Mouse (Mus musculus): Measurements from ENCODE around the gene Exoc5. TPM values are rescaled to one million over a fixed set of nuclear protein-coding genes. Genes with fewer than 3 reads are reported as not detected.

The Exoc5 gene
- total and polyA plus RNA-seq, 3 experiments, result 20.1 to 65.1 (median 38.9) TPM

- dilution Hi-C loops (cut with MboI; ENCODE audit: extremely low pct_ligation_motif_present, extremely low pct_unique_long_range_greater_than_20kb, low sequenced_read_pairs), result no loop called here
- H3K36me3 ChIP-seq (replicated peaks in 1 of 2; ENCODE audit: control insufficient read depth in 1 of 2, insufficient read depth in 1 of 2, low read length in 1 of 2), result no peaks in the 10 kb centered on the region
- no peak overlapping the region for H3K4me2 ChIP-seq (ENCODE audit: insufficient read depth, low read depth, poor library complexity, severe bottlenecking)
- no peaks in the 10 kb centered on the region for H3K79me2 ChIP-seq (replicated peaks; ENCODE audit: control insufficient read depth, extremely low read depth, insufficient read depth, poor library complexity, severe bottlenecking)
- in situ Hi-C loops (cut with MboI; ENCODE audit: low pct_ligation_motif_present, low pct_unique_long_range_greater_than_20kb, low sequenced_read_pairs), result no loop called here
- no peak overlapping the region for H3K4me3 ChIP-seq (replicated peaks in 1 of 3; ENCODE audit: low read depth in 2 of 3, low read length in 2 of 3, poor library complexity in 1 of 3)
- TF ChIP-seq E2F4 (IDR thresholded peaks at IDR 0.05; ENCODE audit: insufficient replicate concordance, low read depth, low read length), result no peak
- no peak for TF ChIP-seq UBTF (IDR thresholded peaks at IDR 0.05; ENCODE audit: low read depth, low read length)
- no peak for TF ChIP-seq TBP (conservative IDR thresholded peaks at IDR 0.05; ENCODE audit: low read depth, low read length)
- TF ChIP-seq SMC3 (IDR thresholded peaks at IDR 0.05; ENCODE audit: low read depth, low read length), result no peak
- TF ChIP-seq BHLHE40 (IDR thresholded peaks at IDR 0.05; ENCODE audit: low read depth, low read length), result no peak
- TF ChIP-seq KAT2A (IDR thresholded peaks at IDR 0.05; ENCODE audit: insufficient replicate concordance, low read length), result no peak
- no peak for TF ChIP-seq JUND (conservative IDR thresholded peaks at IDR 0.05; ENCODE audit: low read depth, low read length)
- TF ChIP-seq ELF1 (IDR thresholded peaks at IDR 0.05; ENCODE audit: low read depth, low read length), result no peak
- no peak for TF ChIP-seq MAZ (IDR thresholded peaks at IDR 0.05; ENCODE audit: low read depth, low read length)
- TF ChIP-seq MAFK (IDR thresholded peaks at IDR 0.05; ENCODE audit: insufficient replicate concordance, low read length), result no peak
- TF ChIP-seq USF1 (IDR thresholded peaks at IDR 0.05; ENCODE audit: low read depth, low read length), result no peak
- TF ChIP-seq PAX5 (IDR thresholded peaks at IDR 0.05; ENCODE audit: low read length), result no peak
- no peak for TF ChIP-seq RCOR1 (conservative IDR thresholded peaks at IDR 0.05; ENCODE audit: low read depth, low read length)
- TF ChIP-seq CHD2 (IDR thresholded peaks at IDR 0.05; ENCODE audit: low read length), result no peak
- TF ChIP-seq CTCF (conservative IDR thresholded peaks at IDR 0.05 in 1 of 2, IDR thresholded peaks at IDR 0.05 in 1 of 2; ENCODE audit: low read depth in 2 of 2, low read length in 2 of 2), result no peak
- TF ChIP-seq ZNF384 (IDR thresholded peaks at IDR 0.05; ENCODE audit: low read depth, low read length), result no peak
- TF ChIP-seq POLR2A (IDR thresholded peaks at IDR 0.05; ENCODE audit: low read depth, low read length), result no peak
- no peak for TF ChIP-seq IRF4 (IDR thresholded peaks at IDR 0.05; ENCODE audit: low read depth, low read length)
- TF ChIP-seq ETS1 (conservative IDR thresholded peaks at IDR 0.05; ENCODE audit: low read depth, low read length), result no peak
- no peak overlapping the region for H3K27ac ChIP-seq (ENCODE audit: insufficient read depth, low read depth)
- H3K4me1 ChIP-seq (ENCODE audit: control insufficient read depth in 1 of 2, insufficient read depth in 2 of 2), result no peaks in the 10 kb centered on the region
- no peaks in the 10 kb centered on the region for H3K27me3 ChIP-seq (replicated peaks)
- no peaks in the 10 kb centered on the region for H3K9me3 ChIP-seq (replicated peaks; ENCODE audit: low read length)
- no peak for DNase-seq (ENCODE audit: extremely low read depth)
- no peak overlapping the region for H3K9ac ChIP-seq (ENCODE audit: insufficient read depth, low read depth)
Measured at GRCm38 (mm10) chr14:48971546-48971945, 94.9 kb downstream of the Exoc5 start.

GRCm38 (mm10) chr14:48968670-48969069 is 97.8 kb downstream of the Exoc5 start:
- Histone ChIP-seq H3K4me2 (ENCODE audit: insufficient read depth, low read depth, poor library complexity, severe bottlenecking) (no peak overlapping the region), H3K79me2 (replicated peaks; ENCODE audit: control insufficient read depth, extremely low read depth, insufficient read depth, poor library complexity, severe bottlenecking) (no peaks in the 10 kb centered on the region), H3K36me3 (replicated peaks in 1 of 2; ENCODE audit: control insufficient read depth in 1 of 2, insufficient read depth in 1 of 2, low read length in 1 of 2) (no peaks in the 10 kb centered on the region), H3K27ac (ENCODE audit: insufficient read depth, low read depth) (no peak overlapping the region), H3K4me3 (replicated peaks in 1 of 3; ENCODE audit: low read depth in 2 of 3, low read length in 2 of 3, poor library complexity in 1 of 3) (no peak overlapping the region), H3K9ac (ENCODE audit: insufficient read depth, low read depth) (no peak overlapping the region), H3K9me3 (replicated peaks; ENCODE audit: low read length) (no peaks in the 10 kb centered on the region), H3K27me3 (replicated peaks) (no peaks in the 10 kb centered on the region), H3K4me1 (ENCODE audit: control insufficient read depth in 1 of 2, insufficient read depth in 2 of 2) (no peaks in the 10 kb centered on the region)
- no peak for DNase-seq (ENCODE audit: extremely low read depth)
- TF ChIP-seq E2F4 (IDR thresholded peaks at IDR 0.05; ENCODE audit: insufficient replicate concordance, low read depth, low read length), result no peak
- no peak for TF ChIP-seq CHD2 (IDR thresholded peaks at IDR 0.05; ENCODE audit: low read length)
- no peak for TF ChIP-seq IRF4 (IDR thresholded peaks at IDR 0.05; ENCODE audit: low read depth, low read length)
- no peak for TF ChIP-seq SIN3A (IDR thresholded peaks at IDR 0.05; ENCODE audit: low read length)
- no peak for TF ChIP-seq MAX (IDR thresholded peaks at IDR 0.05; ENCODE audit: low read length)
- TF ChIP-seq MAZ (IDR thresholded peaks at IDR 0.05; ENCODE audit: low read depth, low read length), result no peak
- no peak for TF ChIP-seq ETS1 (conservative IDR thresholded peaks at IDR 0.05; ENCODE audit: low read depth, low read length)
- no peak for TF ChIP-seq HCFC1 (IDR thresholded peaks at IDR 0.05; ENCODE audit: low read depth, low read length)
- no peak for TF ChIP-seq ZNF384 (IDR thresholded peaks at IDR 0.05; ENCODE audit: low read depth, low read length)
- no peak for TF ChIP-seq CTCF (conservative IDR thresholded peaks at IDR 0.05 in 1 of 2, IDR thresholded peaks at IDR 0.05 in 1 of 2; ENCODE audit: low read depth in 2 of 2, low read length in 2 of 2)
- TF ChIP-seq ZC3H11A (IDR thresholded peaks at IDR 0.05; ENCODE audit: low read depth, low read length), result no peak
- no peak for TF ChIP-seq POLR2A (IDR thresholded peaks at IDR 0.05; ENCODE audit: low read depth, low read length)
- TF ChIP-seq PAX5 (IDR thresholded peaks at IDR 0.05; ENCODE audit: low read length), result no peak
- no peak for TF ChIP-seq TBP (conservative IDR thresholded peaks at IDR 0.05; ENCODE audit: low read depth, low read length)
- TF ChIP-seq RAD21 (IDR thresholded peaks at IDR 0.05; ENCODE audit: low read depth, low read length), result no peak
- TF ChIP-seq ELF1 (IDR thresholded peaks at IDR 0.05; ENCODE audit: low read depth, low read length), result no peak
- no peak for TF ChIP-seq ZKSCAN1 (IDR thresholded peaks at IDR 0.05; ENCODE audit: borderline replicate concordance, low read depth, low read length)
- no peak for TF ChIP-seq GABPA (IDR thresholded peaks at IDR 0.05; ENCODE audit: insufficient replicate concordance, low read depth, low read length)
- no peak for TF ChIP-seq MXI1 (IDR thresholded peaks at IDR 0.05; ENCODE audit: low read depth, low read length)
- in situ Hi-C loops (cut with MboI; ENCODE audit: low pct_ligation_motif_present, low pct_unique_long_range_greater_than_20kb, low sequenced_read_pairs) (no loop called here), dilution Hi-C loops (cut with MboI; ENCODE audit: extremely low pct_ligation_motif_present, extremely low pct_unique_long_range_greater_than_20kb, low sequenced_read_pairs) (no loop called here)
